ENCODE assay signal across 8 mouse cellular contexts in the genomic region with DNA sequence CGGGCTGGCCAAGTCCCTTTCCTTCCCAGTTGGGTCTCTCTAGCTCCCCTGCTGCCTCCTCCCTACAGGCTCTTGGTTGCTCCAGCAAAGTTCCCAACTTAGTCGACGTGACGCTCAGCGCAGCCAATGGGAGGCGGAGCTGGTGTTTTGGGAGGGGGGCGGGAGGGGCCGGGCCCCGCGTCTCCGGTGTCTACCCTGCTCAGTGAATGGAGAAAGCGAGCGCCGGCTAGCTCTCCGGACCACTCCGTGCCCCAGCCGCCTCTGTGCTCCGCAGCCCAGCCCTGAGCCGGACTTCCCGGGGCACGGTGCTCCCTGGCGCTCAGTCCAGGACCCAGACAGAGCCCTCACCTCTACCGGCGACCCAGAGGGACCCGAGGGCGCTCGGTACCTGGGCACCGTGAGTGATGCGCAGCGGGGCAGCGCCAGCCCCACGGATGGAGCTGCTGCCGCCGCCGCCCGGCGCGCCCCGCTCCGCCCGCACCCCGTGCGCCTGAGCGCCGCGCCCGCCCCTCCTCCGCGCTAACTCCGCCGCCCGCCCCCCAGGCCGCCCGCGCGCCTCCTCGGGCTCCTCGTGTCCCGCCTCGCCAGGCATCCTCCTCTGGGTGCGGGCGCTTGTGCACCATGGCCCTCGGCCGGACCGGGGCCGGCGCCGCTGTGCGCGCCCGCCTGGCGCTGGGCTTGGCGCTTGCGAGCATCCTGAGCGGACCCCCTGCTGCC. TPM values are rescaled to one million over a fixed set of nuclear protein-coding genes. Genes with fewer than 3 reads are reported as not detected.
DNase-seq lines count a peak whose midpoint lies in the region; ATAC-seq and TF ChIP-seq lines count a peak whose summit lies in the region.

A gene (plus strand): TSS at position 331 of the 717 bp plus-strand sequence.

- under 1% methylated on average over 55 of the region's 75 CpGs for WGBS in forebrain, embryonic 12.5 days
- under 1% methylated on average over 73 of the region's 75 CpGs for WGBS in lung, adult 2 months

- H3K9ac ChIP-seq in ES-E14 (ENCODE audit: insufficient read depth, low read depth, low read length, poor library complexity, severe bottlenecking), result peak within 1 kb of the TSS; percentile 84
- H3K9ac ChIP-seq in forebrain, embryonic 12.5 days, result peak within 1 kb of the TSS; percentile 67

- TF ChIP-seq CTCF in lung, adult 2 months (IDR thresholded peaks at IDR 0.05; ENCODE audit: insufficient read depth, low read length), result no peak

- no peak within 1 kb of the TSS for H3K27ac ChIP-seq in ES-E14 (ENCODE audit: insufficient read depth, low read depth, low read length, poor library complexity, severe bottlenecking)
- no peak within 1 kb of the TSS for H3K27ac ChIP-seq in forebrain, embryonic 12.5 days

- peak; percentile 76 for DNase-seq in ES-E14 (ENCODE audit: low read depth, low spot score)
- DNase-seq in brain, embryonic 18.5 days (ENCODE audit: low read depth, low spot score), result peak; percentile 16
- DNase-seq in heart, postnatal 10 days, result peak; percentile 55 to 58
- peak; percentile 31 to 56 for DNase-seq in kidney, postnatal 36 days
- peak; percentile 25 for DNase-seq in lung, adult 2 months
- peak; percentile 57 for DNase-seq in right cerebral cortex, adult 18-20 months

- H3K4me1 ChIP-seq in ES-E14 (ENCODE audit: control insufficient read depth in 2 of 2, insufficient read depth in 2 of 2, low read length in 2 of 2, poor library complexity in 1 of 2), result peaks cover 0 to 2% of the 10 kb centered on the region in 2 experiments; a peak in 1 of 4 replicates
- H3K4me1 ChIP-seq in forebrain, embryonic 12.5 days, result peaks cover 23% of the 10 kb centered on the region
- H3K4me1 ChIP-seq in lung, adult 2 months (ENCODE audit: control insufficient read depth, insufficient read depth, low read length), result peaks cover 9% of the 10 kb centered on the region

- H3K9me3 ChIP-seq in ES-E14 (ENCODE audit: control insufficient read depth, insufficient read depth, low read depth, low read length), result no peaks in the 10 kb centered on the region
- H3K9me3 ChIP-seq in forebrain, embryonic 12.5 days, result no peaks in the 10 kb centered on the region

- intact Hi-C loops in heart, postnatal 10 days (cut with DNase I), result loop anchor here (1.0 kb wide), 1 partner anchor 544 kb away; no protein-coding TSS in a partner anchor

- peak within 1 kb of the TSS; percentile 86 to 95 for H3K4me3 ChIP-seq in ES-E14 (ENCODE audit: insufficient read depth in 1 of 2, low read depth in 1 of 2, low read length in 2 of 2, poor library complexity in 1 of 2, severe bottlenecking in 1 of 2)
- H3K4me3 ChIP-seq in forebrain, embryonic 12.5 days (replicated peaks), result peak within 1 kb of the TSS; percentile 63
- H3K4me3 ChIP-seq in lung, adult 2 months (replicated peaks; ENCODE audit: extremely low read depth, low read depth, low read length), result peak within 1 kb of the TSS; percentile 42

- H3K36me3 ChIP-seq in ES-E14 (ENCODE audit: control insufficient read depth, insufficient read depth, low read length, poor library complexity, severe bottlenecking), result no peaks in the 10 kb centered on the region
- H3K36me3 ChIP-seq in forebrain, embryonic 12.5 days (replicated peaks), result no peaks in the 10 kb centered on the region

- peak; percentile 78 for ATAC-seq in forebrain, embryonic 12.5 days (ENCODE audit: low FRiP score)
- ATAC-seq in monocyte, adult 5-6 weeks (replicated peaks; ENCODE audit: insufficient number of reproducible peaks, low FRiP score, low TSS enrichment, poor library complexity, severe bottlenecking), result no peak

- 0 out of 2 replicates have a peak, but pooled peaks have one; percentile 20 for TF ChIP-seq POLR2A in lung, adult 2 months (IDR thresholded peaks at IDR 0.05; ENCODE audit: borderline replicate concordance, extremely low read depth, low read depth, low read length)

- H3K4me2 ChIP-seq in forebrain, embryonic 12.5 days, result peak within 1 kb of the TSS; percentile 99

- peaks cover 81% of the 10 kb centered on the region for H3K27me3 ChIP-seq in forebrain, embryonic 12.5 days

- in situ Hi-C loops in ES-E14 (cut with MboI; ENCODE audit: low sequenced_read_pairs in 2 of 2, unreplicated experiment in 2 of 2), result no loop called here

TF ChIP-seq in ES-E14, 5 proteins besides CTCF, POLR2A, EP300 and RAD21:
- TF ChIP-seq ZNF384 (IDR thresholded peaks at IDR 0.05; ENCODE audit: low read depth, low read length) (no peak), HCFC1 (IDR thresholded peaks at IDR 0.05; ENCODE audit: borderline replicate concordance, insufficient read depth, low read length) (0 out of 2 replicates have a peak, but pooled peaks have one; percentile 9)

RNA-seq across cellular contexts. Expression of the gene that starts here (rescaled TPM):
- total RNA-seq in ES-E14 (2012; rRNA removed), result 3.7 and 6.1 TPM in 2 replicates
- 3.5 and 6.3 TPM in 2 replicates for polyA plus RNA-seq in forebrain, embryonic 12.5 days (2016; fragmentation: Nextera tagmentation; extraction: Ambion mirVana)
- total RNA-seq in heart, postnatal 10 days (2021), result 10 to 100 TPM; 16.2 to 20.4 TPM
- 69.7 and 72.5 TPM in 2 replicates for polyA plus RNA-seq in lung, adult 2 months (2012; rRNA removed)
- not detected in 3 replicates for total RNA-seq in monocyte, adult 5-6 weeks (2017)

Comparison
In these comparisons a context has a peak if more than half of its experiments do, and no peak if none do; other contexts are left out.
1. DNase-seq: peak in every context shown above with its lines; median percentile 76 in ES-E14; 57 in right cerebral cortex, adult 18-20 months; 56 in heart, postnatal 10 days; 44 in kidney, postnatal 36 days; 25 in lung, adult 2 months; 16 in brain, embryonic 18.5 days.